Mouse (Mus musculus) embryonic facial prominence, embryonic 11.5 days (tissue): ENCODE results near the gene Mt1. TPM values are rescaled to one million over a fixed set of nuclear protein-coding genes. Genes with fewer than 3 reads are reported as not detected.

Source experiments
- ATAC-seq: fragments of 200-750 bp; cut with Nextera tagmentation; replicated peaks from 2 replicates; pipeline ENCODE4 v1.8.0; 2017; ENCODE audit warnings: low read depth; ENCODE audit not compliant: insufficient number of reproducible peaks, low FRiP score, low TSS enrichment
- DNase-seq: peaks from one replicate; pipeline ENCODE4 v3.0.0-alpha.2; 2015; ENCODE audit warnings: low spot score
- H3K27ac ChIP-seq: fragments of 300-500 bp; sonication (generic); replicated peaks from 2 replicates; pipeline ENCODE4 v1.5.1; 2014; ENCODE audit warnings: mild to moderate bottlenecking, low read depth, low read length, control low read depth
- H3K27me3 ChIP-seq: fragments of 300-500 bp; sonication (generic); 2 replicates; pipeline ENCODE4 v1.6.1; 2014; ENCODE audit warnings: mild to moderate bottlenecking, low read length, moderate library complexity, mixed read lengths; ENCODE audit not compliant: control insufficient read depth, insufficient read depth
- H3K36me3 ChIP-seq: fragments of 300-500 bp; sonication (generic); replicated peaks from 2 replicates; pipeline ENCODE4 v1.6.1; 2014; ENCODE audit warnings: low read depth, mild to moderate bottlenecking, low read length, moderate library complexity, mixed read lengths; ENCODE audit not compliant: control insufficient read depth, insufficient read depth
- H3K4me1 ChIP-seq: fragments of 300-500 bp; sonication (generic); 2 replicates; pipeline ENCODE4 v1.6.1; 2014; ENCODE audit warnings: low read length, mixed read lengths; ENCODE audit not compliant: control insufficient read depth, insufficient read depth
- H3K4me2 ChIP-seq: fragments of 300-500 bp; sonication (generic); 2 replicates; pipeline ENCODE4 v1.6.1; 2014; ENCODE audit warnings: low read depth, mild to moderate bottlenecking, control low read depth, low read length, moderate library complexity
- H3K4me3 ChIP-seq: fragments of 300-500 bp; sonication (generic); 2 replicates; pipeline ENCODE4 v1.5.1; 2014; ENCODE audit warnings: low read depth, low read length, control low read depth
- H3K9ac ChIP-seq: fragments of 300-500 bp; sonication (generic); replicated peaks from 2 replicates; pipeline ENCODE4 v1.6.1; 2014; ENCODE audit warnings: mild to moderate bottlenecking, control low read depth, low read length
- H3K9me3 ChIP-seq: fragments of 300-500 bp; sonication (generic); replicated peaks from 2 replicates; pipeline ENCODE4 v1.6.1; 2016; ENCODE audit warnings: mild to moderate bottlenecking, low read length, inconsistent platforms, mixed read lengths; ENCODE audit not compliant: control insufficient read depth
- WGBS: fragments of 180-500 bp; shearing (Covaris S2); extraction: QIAGEN DNeasy Blood & Tissue Kit; methylation state at CpG from one replicate; pipeline ENCODE4 v1.1.7; 2014; 5-methylcytosine and 5-hydroxymethylcytosine counted together
- polyA plus RNA-seq: library from polyadenylated mRNA; unstranded; fragments of >200 nt; fragmentation: Nextera tagmentation; extraction: Ambion mirVana; gene quantifications from 2 replicates; pipeline ENCODE4 v1.2.1, GENCODE M21; 2014

The Mt1 gene
- polyA plus RNA-seq, 1 experiment from 2014 or later = 99.7 TPM

DNA sequence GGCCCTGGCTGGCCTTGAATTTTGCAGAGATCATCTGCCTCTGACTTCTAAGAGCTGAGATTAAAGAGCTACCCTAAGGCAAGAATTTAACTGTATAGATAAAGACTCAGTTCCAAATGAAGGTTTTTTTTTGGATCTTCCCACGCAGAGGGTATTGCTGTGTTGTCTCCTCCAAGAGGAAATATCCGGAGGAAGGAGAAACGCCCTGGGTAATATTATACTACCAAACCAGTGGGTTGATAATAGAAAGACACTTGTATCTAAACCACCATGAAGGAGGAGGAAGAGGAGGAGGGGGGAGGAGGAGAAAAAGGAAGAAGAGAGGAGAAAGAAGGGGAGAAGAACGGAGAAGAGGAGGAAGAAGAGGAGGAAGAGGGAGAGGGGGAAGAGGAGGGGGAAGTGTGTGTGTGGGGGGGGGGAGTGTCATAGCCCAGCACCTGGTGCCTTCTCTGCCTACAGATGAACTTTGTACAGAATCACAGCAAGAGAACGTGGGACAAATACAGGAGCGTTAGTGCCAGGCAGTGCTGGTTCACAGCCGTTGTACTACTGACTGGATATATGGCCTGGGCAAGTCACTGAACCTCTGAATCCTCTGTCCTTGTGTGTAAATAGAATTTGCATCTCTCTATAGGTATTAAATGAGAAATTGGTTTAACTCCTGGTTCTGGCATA is 1.0 kb upstream of the Mt1 start:
- no peaks in the 10 kb centered on the region for H3K9me3 ChIP-seq
- H3K27me3 ChIP-seq = peaks cover 49% of the 10 kb centered on the region
- no peak overlapping the region for H3K27ac ChIP-seq
- no peak for ATAC-seq
- H3K4me2 ChIP-seq = no peak overlapping the region
- H3K9ac ChIP-seq = no peak overlapping the region
- H3K4me1 ChIP-seq = peaks cover 3% of the 10 kb centered on the region
- no peaks in the 10 kb centered on the region for H3K36me3 ChIP-seq
- no peak overlapping the region for H3K4me3 ChIP-seq
- no peak for DNase-seq
- 52% methylated on average over 7 of the region's 7 CpGs for WGBS

GRCm38 (mm10) chr8:94179713-94180560 is 1.1 kb downstream of the Mt1 start:
- H3K27me3 ChIP-seq = peaks cover 53% of the 10 kb centered on the region
- no peaks in the 10 kb centered on the region for H3K36me3 ChIP-seq
- 2% methylated on average over 25 of the region's 25 CpGs for WGBS
- H3K9ac ChIP-seq = peak overlapping the region; percentile 25; the same call in 1 of the 2 replicates
- no peaks in the 10 kb centered on the region for H3K9me3 ChIP-seq
- H3K4me1 ChIP-seq = peaks cover 2% of the 10 kb centered on the region; the same call in 1 of the 2 replicates
- H3K4me2 ChIP-seq = peak overlapping the region; percentile 62
- DNase-seq (no peak), ATAC-seq (no peak)
- H3K4me3 ChIP-seq = peak overlapping the region; percentile 28
- no peak overlapping the region for H3K27ac ChIP-seq

GRCm38 (mm10) chr8:94180561-94180908 is 1.7 kb downstream of the Mt1 start:
- H3K4me1 ChIP-seq = peaks cover 2% of the 10 kb centered on the region; the same call in 1 of the 2 replicates
- H3K27me3 ChIP-seq = peaks cover 53% of the 10 kb centered on the region
- no peak for ATAC-seq
- 59% methylated on average over 1 of the region's 1 CpGs for WGBS
- H3K36me3 ChIP-seq = no peaks in the 10 kb centered on the region
- no peak for DNase-seq
- no peak overlapping the region for H3K4me3 ChIP-seq
- H3K9me3 ChIP-seq = no peaks in the 10 kb centered on the region
- H3K9ac ChIP-seq = no peak overlapping the region
- H3K4me2 ChIP-seq = no peak overlapping the region
- H3K27ac ChIP-seq = no peak overlapping the region

- Histone ChIP-seq H3K9ac (no peak overlapping the region), H3K4me1 (peaks cover 2% of the 10 kb centered on the region; the same call in 1 of the 2 replicates), H3K36me3 (no peaks in the 10 kb centered on the region), H3K9me3 (no peaks in the 10 kb centered on the region), H3K4me3 (no peak overlapping the region), H3K27me3 (peaks cover 65% of the 10 kb centered on the region), H3K4me2 (peak overlapping the region; percentile 29; the same call in 1 of the 2 replicates), H3K27ac (no peak overlapping the region)
- DNase-seq (no peak), ATAC-seq (no peak)
- 60% methylated on average over 13 of the region's 13 CpGs for WGBS
These were observed 3.4 kb downstream of the Mt1 start for GRCm38 (mm10) chr8:94182055-94182929.

GRCm38 (mm10) chr8:94183117-94183516 is 4.2 kb downstream of the Mt1 start:
- under 1% methylated on average over 16 of the region's 16 CpGs for WGBS
- Histone ChIP-seq H3K4me3 (no peak overlapping the region; the same call in 1 of the 2 replicates), H3K27ac (no peak overlapping the region)

DNA sequence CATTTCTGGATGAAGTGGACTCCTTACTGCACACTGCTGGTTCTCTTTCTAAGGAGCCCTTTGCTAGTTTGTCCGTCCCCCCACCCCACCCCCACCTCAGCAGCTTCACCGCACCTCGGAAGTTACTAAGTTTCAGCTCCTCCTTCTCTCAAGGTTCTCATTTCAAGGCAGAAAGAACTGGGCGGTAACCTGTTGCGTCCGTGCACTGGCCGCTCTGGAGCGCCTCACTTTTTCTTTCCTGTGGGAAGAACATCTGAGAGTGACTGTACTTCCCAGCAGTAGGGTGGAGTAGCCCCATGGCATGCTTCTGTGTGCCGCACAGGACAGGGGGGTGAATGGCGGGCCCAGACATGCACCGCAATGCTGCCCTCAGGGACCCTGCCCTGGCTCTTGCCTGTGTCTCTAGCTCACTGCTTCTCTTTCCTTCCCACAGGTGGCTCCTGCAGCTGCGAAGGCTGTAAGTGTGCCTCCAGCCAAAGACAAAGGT is 5.5 kb downstream of the Mt1 start:
- H3K4me3 ChIP-seq = no peak overlapping the region
- H3K4me2 ChIP-seq = no peak overlapping the region; the same call in 1 of the 2 replicates
- H3K9ac ChIP-seq = no peak overlapping the region
- no peak for DNase-seq
- H3K27ac ChIP-seq = no peak overlapping the region
- H3K4me1 ChIP-seq = peaks cover 2% of the 10 kb centered on the region; the same call in 1 of the 2 replicates
- no peaks in the 10 kb centered on the region for H3K9me3 ChIP-seq
- WGBS = 14% methylated on average over 12 of the region's 12 CpGs
- H3K27me3 ChIP-seq = peaks cover 55% of the 10 kb centered on the region
- no peaks in the 10 kb centered on the region for H3K36me3 ChIP-seq
- ATAC-seq = 0 out of 2 replicates have a peak, but pooled peaks have one; percentile 7

More at GRCm38 (mm10) chr8:94183117-94183516, 4.2 kb downstream of the Mt1 start:
- ATAC-seq = peak; percentile 57
- Histone ChIP-seq H3K27me3 (peaks cover 66% of the 10 kb centered on the region), H3K9me3 (no peaks in the 10 kb centered on the region), H3K4me1 (peaks cover 2% of the 10 kb centered on the region; the same call in 1 of the 2 replicates), H3K9ac (no peak overlapping the region), H3K4me2 (peak overlapping the region; percentile 29), H3K36me3 (no peaks in the 10 kb centered on the region)
- peak; percentile 86 for DNase-seq

DNA sequence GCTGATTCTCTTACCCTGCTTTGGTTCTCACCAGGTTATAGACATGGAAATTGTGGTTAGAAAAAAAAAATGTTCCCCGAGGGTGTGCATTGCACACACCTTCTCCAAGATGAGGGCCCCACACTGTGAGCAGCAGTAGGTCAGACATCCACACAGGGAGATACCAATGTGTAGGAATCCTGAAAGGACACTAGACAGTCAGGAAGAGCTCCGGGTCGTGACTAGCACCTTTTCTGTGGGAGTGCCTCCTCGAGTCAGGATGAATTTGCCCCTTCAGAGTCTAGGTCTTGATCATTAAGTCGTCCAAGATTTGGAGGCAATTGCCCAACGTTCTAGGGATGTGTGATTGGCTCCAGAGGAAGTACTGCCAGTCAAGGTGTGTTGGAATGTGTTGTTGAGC is 6.9 kb downstream of the Mt1 start:
- peaks cover 43% of the 10 kb centered on the region for H3K27me3 ChIP-seq
- H3K27ac ChIP-seq = no peak overlapping the region
- H3K36me3 ChIP-seq = no peaks in the 10 kb centered on the region
- no peak for ATAC-seq
- H3K9me3 ChIP-seq = no peaks in the 10 kb centered on the region
- no peak overlapping the region for H3K4me3 ChIP-seq
- WGBS = 62% methylated on average over 6 of the region's 6 CpGs
- H3K4me2 ChIP-seq = no peak overlapping the region
- no peak for DNase-seq
- no peaks in the 10 kb centered on the region for H3K4me1 ChIP-seq
- no peak overlapping the region for H3K9ac ChIP-seq
